Mouse (Mus musculus) heart, adult 10 weeks (tissue): ENCODE measurements around the gene Il10ra. TPM values are rescaled to one million over a fixed set of nuclear protein-coding genes. Genes with fewer than 3 reads are reported as not detected.

ENCODE experiments used
- polyA plus RNA-seq: library from polyadenylated mRNA; stranded (reverse); fragments of 350-450 nt; fragmentation: Illumina TruSeq; extraction: RNeasy Lipid Tissue Mini Kit (QIAGEN cat#74804); gene quantifications from one replicate; pipeline ENCODE4 v1.2.3, GENCODE M21; 2014; ENCODE audit warnings: low read depth, low replicate concordance

Il10ra gene
- polyA plus RNA-seq, result 2.6 TPM

DNA sequence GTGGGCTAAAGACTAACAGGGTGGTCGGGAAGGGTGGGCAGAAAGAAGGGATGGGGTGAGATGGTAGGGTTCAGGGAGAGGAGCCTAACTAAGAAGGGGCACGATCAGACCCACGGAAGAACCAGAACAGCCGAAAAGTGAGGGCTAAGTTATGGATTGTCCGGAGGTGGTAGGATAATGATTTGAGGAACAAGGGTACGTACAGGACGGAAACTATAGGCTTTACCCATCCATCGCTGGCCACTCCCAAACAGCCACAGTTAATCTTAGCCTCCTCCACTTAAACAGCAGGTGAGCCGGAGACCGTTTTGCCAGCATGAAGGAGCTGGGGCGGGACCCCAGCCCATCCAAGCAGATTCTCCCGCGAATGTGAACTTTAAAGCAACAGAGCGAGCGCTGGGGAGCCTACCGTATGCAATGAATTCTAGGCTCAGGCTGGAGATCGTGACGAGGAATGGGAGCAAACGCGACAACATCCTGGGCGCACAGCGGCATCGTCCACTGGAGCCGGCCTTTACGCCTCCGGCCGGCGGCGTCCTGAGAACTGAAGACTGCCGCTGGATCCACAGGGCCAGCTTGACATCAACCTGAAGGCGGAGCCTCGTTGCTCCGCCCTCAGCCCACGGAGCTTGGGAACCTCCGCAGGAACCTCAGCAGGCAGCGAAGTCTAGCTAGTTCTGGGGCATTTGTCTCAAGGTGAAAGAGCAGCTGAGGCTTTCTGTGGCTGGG lies at the start of gene Il10ra:
Gene Il10ra, minus strand, starts transcription at position 553 of the 729 bp plus-strand sequence.

Other genes with a start within 250 kb of the Il10ra start
- 0.63 TPM for gene Mpzl2, start 229.3 kb downstream of the Il10ra start, polyA plus RNA-seq
- gene Mpzl3, start 214.0 kb downstream of the Il10ra start, polyA plus RNA-seq, result 2.0 TPM
- 0.42 TPM for gene Jaml, start 190.0 kb downstream of the Il10ra start, polyA plus RNA-seq
- 0.24 TPM for gene Scn2b, start 151.4 kb downstream of the Il10ra start, polyA plus RNA-seq
- 13.2 TPM for gene Scn4b, start 130.8 kb downstream of the Il10ra start, polyA plus RNA-seq
- not detected for gene BC049352, start 87.1 kb downstream of the Il10ra start, polyA plus RNA-seq
- not detected for gene Tmprss4, start 65.1 kb downstream of the Il10ra start, polyA plus RNA-seq
- 1.9 TPM for gene Tmprss13, start 50.0 kb upstream of the Il10ra start, polyA plus RNA-seq
- 31.1 TPM for gene Fxyd6, start 101.0 kb upstream of the Il10ra start, polyA plus RNA-seq
- 4.1 TPM for gene Fxyd2, start 130.5 kb upstream of the Il10ra start, polyA plus RNA-seq
- gene Dscaml1, start 157.5 kb upstream of the Il10ra start, polyA plus RNA-seq, result not detected